Mouse (Mus musculus): ENCODE results near the gene Gpr152. TPM values are rescaled to one million over a fixed set of nuclear protein-coding genes. Genes with fewer than 3 reads are reported as not detected.

Gpr152 gene
- total and polyA plus RNA-seq, 2 experiments from 2014 or later = 0.19 TPM; not detected in 1

- peak overlapping the region; percentile 88 for H3K4me2 ChIP-seq (ENCODE audit: low read depth)
- H3K36me3 ChIP-seq (ENCODE audit: insufficient read depth) = peaks cover 49% of the 10 kb centered on the region
- 47% methylated on average over 6 of the region's 6 CpGs for WGBS
- H3K27ac ChIP-seq (ENCODE audit: low read depth, low read length) = peak overlapping the region; percentile 94; the same call in 1 of the 2 replicates
- no peak for TF ChIP-seq CTCF (IDR thresholded peaks at IDR 0.05; ENCODE audit: low read depth)
- H3K4me1 ChIP-seq (ENCODE audit: insufficient read depth) = peaks cover 11% of the 10 kb centered on the region; the same call in 1 of the 2 replicates
- DNase-seq (no peak), ATAC-seq (no peak)
- H3K9me3 ChIP-seq (ENCODE audit: low read length) = no peaks in the 10 kb centered on the region
- H3K9ac ChIP-seq = peak overlapping the region; percentile 95
- peak overlapping the region; percentile 95 for H3K4me3 ChIP-seq (ENCODE audit: low read depth, low read length)
- no peaks in the 10 kb centered on the region for H3K27me3 ChIP-seq (ENCODE audit: insufficient read depth, low read length)
Observed at GRCm38 (mm10) chr19:4193129-4193528, 53.5 kb downstream of the Gpr152 start.

- no peaks in the 10 kb centered on the region for H3K9me3 ChIP-seq (ENCODE audit: low read length)
- H3K9ac ChIP-seq = no peak overlapping the region
- no peak overlapping the region for H3K27ac ChIP-seq (ENCODE audit: low read depth, low read length)
- H3K4me1 ChIP-seq (ENCODE audit: insufficient read depth) = peaks cover 11% of the 10 kb centered on the region; the same call in 1 of the 2 replicates
- ATAC-seq = no peak
- TF ChIP-seq CTCF (IDR thresholded peaks at IDR 0.05; ENCODE audit: low read depth) = no peak
- DNase-seq = no peak
- 89% methylated on average over 8 of the region's 8 CpGs for WGBS
- H3K4me3 ChIP-seq (ENCODE audit: low read depth, low read length) = no peak overlapping the region
- H3K27me3 ChIP-seq (ENCODE audit: insufficient read depth, low read length) = no peaks in the 10 kb centered on the region
- H3K4me2 ChIP-seq (ENCODE audit: low read depth) = no peak overlapping the region
- H3K36me3 ChIP-seq (ENCODE audit: insufficient read depth) = peaks cover 50% of the 10 kb centered on the region
Observed at GRCm38 (mm10) chr19:4194021-4194724, 54.6 kb downstream of the Gpr152 start.

- WGBS = 66% methylated on average over 12 of the region's 12 CpGs
- Histone ChIP-seq H3K9ac (no peak overlapping the region), H3K4me2 (ENCODE audit: low read depth) (no peak overlapping the region), H3K27ac (ENCODE audit: low read depth, low read length) (no peak overlapping the region), H3K27me3 (ENCODE audit: insufficient read depth, low read length) (no peaks in the 10 kb centered on the region), H3K4me3 (ENCODE audit: low read depth, low read length) (no peak overlapping the region), H3K9me3 (ENCODE audit: low read length) (no peaks in the 10 kb centered on the region), H3K4me1 (ENCODE audit: insufficient read depth) (peaks cover 11% of the 10 kb centered on the region; the same call in 1 of the 2 replicates), H3K36me3 (ENCODE audit: insufficient read depth) (peaks cover 50% of the 10 kb centered on the region)
- no peak for DNase-seq
- ATAC-seq = no peak
- no peak for TF ChIP-seq CTCF (IDR thresholded peaks at IDR 0.05; ENCODE audit: low read depth)
Observed at GRCm38 (mm10) chr19:4194776-4195650, 55.4 kb downstream of the Gpr152 start.

Other genes with a start within 250 kb of the Gpr152 start
Only the 30 nearest of the 33 such genes appear.
- 8.6 and 10.8 TPM in 2 replicates for gene Unc93b1, start 204.6 kb upstream of the Gpr152 start, total RNA-seq (2014; rRNA removed)
- 10.6 and 13.2 TPM in 2 replicates for gene Unc93b1, start 204.6 kb upstream of the Gpr152 start, polyA plus RNA-seq (2015; fragmentation: Nextera tagmentation; extraction: Ambion mirVana)
- gene Aldh3b3, start 181.1 kb upstream of the Gpr152 start, total RNA-seq (2014; rRNA removed) = not detected in 2 replicates
- not detected in 2 replicates for gene Aldh3b3, start 181.1 kb upstream of the Gpr152 start, polyA plus RNA-seq (2015; fragmentation: Nextera tagmentation; extraction: Ambion mirVana)
- gene Aldh3b2, start 167.5 kb upstream of the Gpr152 start, total RNA-seq (2014; rRNA removed) = 1.5 and 2.7 TPM in 2 replicates
- 1.8 and 1.9 TPM in 2 replicates for gene Aldh3b2, start 167.5 kb upstream of the Gpr152 start, polyA plus RNA-seq (2015; fragmentation: Nextera tagmentation; extraction: Ambion mirVana)
- gene Acy3, start 153.2 kb upstream of the Gpr152 start, total RNA-seq (2014; rRNA removed) = 2.2 and 2.5 TPM in 2 replicates
- 2.2 and 2.8 TPM in 2 replicates for gene Acy3, start 153.2 kb upstream of the Gpr152 start, polyA plus RNA-seq (2015; fragmentation: Nextera tagmentation; extraction: Ambion mirVana)
- gene Tbx10, start 147.0 kb upstream of the Gpr152 start, total RNA-seq (2014; rRNA removed) = not detected in 2 replicates
- not detected in 2 replicates for gene Tbx10, start 147.0 kb upstream of the Gpr152 start, polyA plus RNA-seq (2015; fragmentation: Nextera tagmentation; extraction: Ambion mirVana)
- 26.7 and 30.8 TPM in 2 replicates for gene Nudt8, start 139.2 kb upstream of the Gpr152 start, total RNA-seq (2014; rRNA removed)
- gene Nudt8, start 139.2 kb upstream of the Gpr152 start, polyA plus RNA-seq (2015; fragmentation: Nextera tagmentation; extraction: Ambion mirVana) = 36.3 and 40.4 TPM in 2 replicates
- 7.8 and 8.5 TPM in 2 replicates for gene Gm49405, start 139.2 kb upstream of the Gpr152 start, total RNA-seq (2014; rRNA removed)
- 2.1 and 2.6 TPM in 2 replicates for gene Gm49405, start 139.2 kb upstream of the Gpr152 start, polyA plus RNA-seq (2015; fragmentation: Nextera tagmentation; extraction: Ambion mirVana)
- 16.0 and 17.8 TPM in 2 replicates for gene Doc2g, start 136.5 kb upstream of the Gpr152 start, total RNA-seq (2014; rRNA removed)
- 5.7 and 6.3 TPM in 2 replicates for gene Doc2g, start 136.5 kb upstream of the Gpr152 start, polyA plus RNA-seq (2015; fragmentation: Nextera tagmentation; extraction: Ambion mirVana)
- gene Ndufv1, start 127.0 kb upstream of the Gpr152 start, total RNA-seq (2014; rRNA removed) = 250 and 281 TPM in 2 replicates
- gene Ndufv1, start 127.0 kb upstream of the Gpr152 start, polyA plus RNA-seq (2015; fragmentation: Nextera tagmentation; extraction: Ambion mirVana) = 268 TPM in 2 replicates
- gene Gstp1, start 101.8 kb upstream of the Gpr152 start, total RNA-seq (2014; rRNA removed) = 245 and 296 TPM in 2 replicates
- 619 and 642 TPM in 2 replicates for gene Gstp1, start 101.8 kb upstream of the Gpr152 start, polyA plus RNA-seq (2015; fragmentation: Nextera tagmentation; extraction: Ambion mirVana)
- gene Gstp2, start 93.8 kb upstream of the Gpr152 start, total RNA-seq (2014; rRNA removed) = 2.7 TPM in 1 of 2 replicates, not detected in the other
- gene Gstp2, start 93.8 kb upstream of the Gpr152 start, polyA plus RNA-seq (2015; fragmentation: Nextera tagmentation; extraction: Ambion mirVana) = 0.54 and 2.5 TPM in 2 replicates
- gene Gstp3, start 80.2 kb upstream of the Gpr152 start, total RNA-seq (2014; rRNA removed) = not detected in 2 replicates
- gene Gstp3, start 80.2 kb upstream of the Gpr152 start, polyA plus RNA-seq (2015; fragmentation: Nextera tagmentation; extraction: Ambion mirVana) = not detected in 2 replicates
- not detected in 2 replicates for gene Cabp2, start 58.2 kb upstream of the Gpr152 start, total RNA-seq (2014; rRNA removed)
- not detected in 2 replicates for gene Cabp2, start 58.2 kb upstream of the Gpr152 start, polyA plus RNA-seq (2015; fragmentation: Nextera tagmentation; extraction: Ambion mirVana)
- 34.4 and 35.4 TPM in 2 replicates for gene Cdk2ap2, start 42.6 kb upstream of the Gpr152 start, total RNA-seq (2014; rRNA removed)
- gene Cdk2ap2, start 42.6 kb upstream of the Gpr152 start, polyA plus RNA-seq (2015; fragmentation: Nextera tagmentation; extraction: Ambion mirVana) = 59.9 and 65.4 TPM in 2 replicates
- 108 and 127 TPM in 2 replicates for gene Pitpnm1, start 39.8 kb upstream of the Gpr152 start, total RNA-seq (2014; rRNA removed)
- gene Pitpnm1, start 39.8 kb upstream of the Gpr152 start, polyA plus RNA-seq (2015; fragmentation: Nextera tagmentation; extraction: Ambion mirVana) = 68.8 and 82.9 TPM in 2 replicates
- 25.8 and 33.9 TPM in 2 replicates for gene Aip, start 13.9 kb upstream of the Gpr152 start, total RNA-seq (2014; rRNA removed)
- 85.7 and 86.2 TPM in 2 replicates for gene Aip, start 13.9 kb upstream of the Gpr152 start, polyA plus RNA-seq (2015; fragmentation: Nextera tagmentation; extraction: Ambion mirVana)
- gene Cabp4, start 4.2 kb downstream of the Gpr152 start, total RNA-seq (2014; rRNA removed) = not detected in 2 replicates
- gene Cabp4, start 4.2 kb downstream of the Gpr152 start, polyA plus RNA-seq (2015; fragmentation: Nextera tagmentation; extraction: Ambion mirVana) = 0.06 and 0.08 TPM in 2 replicates
- 128 and 182 TPM in 2 replicates for gene Coro1b, start 8.8 kb downstream of the Gpr152 start, total RNA-seq (2014; rRNA removed)
- 106 and 112 TPM in 2 replicates for gene Coro1b, start 8.8 kb downstream of the Gpr152 start, polyA plus RNA-seq (2015; fragmentation: Nextera tagmentation; extraction: Ambion mirVana)
- 0.77 and 1.2 TPM in 2 replicates for gene Ptprcap, start 13.8 kb downstream of the Gpr152 start, total RNA-seq (2014; rRNA removed)
- 0.48 and 0.59 TPM in 2 replicates for gene Ptprcap, start 13.8 kb downstream of the Gpr152 start, polyA plus RNA-seq (2015; fragmentation: Nextera tagmentation; extraction: Ambion mirVana)
- 23.5 and 33.5 TPM in 2 replicates for gene Rps6kb2, start 23.6 kb downstream of the Gpr152 start, total RNA-seq (2014; rRNA removed)
- 51.9 and 55.5 TPM in 2 replicates for gene Rps6kb2, start 23.6 kb downstream of the Gpr152 start, polyA plus RNA-seq (2015; fragmentation: Nextera tagmentation; extraction: Ambion mirVana)
- gene Carns1, start 35.7 kb downstream of the Gpr152 start, total RNA-seq (2014; rRNA removed) = 4.1 and 4.4 TPM in 2 replicates
- 3.1 and 4.7 TPM in 2 replicates for gene Carns1, start 35.7 kb downstream of the Gpr152 start, polyA plus RNA-seq (2015; fragmentation: Nextera tagmentation; extraction: Ambion mirVana)
- gene Tbc1d10c, start 51.5 kb downstream of the Gpr152 start, total RNA-seq (2014; rRNA removed) = 1.5 and 2.9 TPM in 2 replicates
- 1.3 and 1.5 TPM in 2 replicates for gene Tbc1d10c, start 51.5 kb downstream of the Gpr152 start, polyA plus RNA-seq (2015; fragmentation: Nextera tagmentation; extraction: Ambion mirVana)
- gene Ppp1ca, start 52.3 kb downstream of the Gpr152 start, total RNA-seq (2014; rRNA removed) = 480 and 509 TPM in 2 replicates
- gene Ppp1ca, start 52.3 kb downstream of the Gpr152 start, polyA plus RNA-seq (2015; fragmentation: Nextera tagmentation; extraction: Ambion mirVana) = 551 and 589 TPM in 2 replicates
- gene Rad9a, start 61.9 kb downstream of the Gpr152 start, total RNA-seq (2014; rRNA removed) = 11.8 and 16.4 TPM in 2 replicates
- 15.9 and 16.5 TPM in 2 replicates for gene Rad9a, start 61.9 kb downstream of the Gpr152 start, polyA plus RNA-seq (2015; fragmentation: Nextera tagmentation; extraction: Ambion mirVana)
- gene Clcf1, start 74.5 kb downstream of the Gpr152 start, total RNA-seq (2014; rRNA removed) = 0.38 and 1.2 TPM in 2 replicates
- 0.29 and 0.41 TPM in 2 replicates for gene Clcf1, start 74.5 kb downstream of the Gpr152 start, polyA plus RNA-seq (2015; fragmentation: Nextera tagmentation; extraction: Ambion mirVana)
- gene AC109138.7, start 74.6 kb downstream of the Gpr152 start, total RNA-seq (2014; rRNA removed) = not detected in 2 replicates
- not detected in 2 replicates for gene AC109138.7, start 74.6 kb downstream of the Gpr152 start, polyA plus RNA-seq (2015; fragmentation: Nextera tagmentation; extraction: Ambion mirVana)
- gene Pold4, start 92.1 kb downstream of the Gpr152 start, total RNA-seq (2014; rRNA removed) = 18.8 and 21.2 TPM in 2 replicates
- 21.8 and 23.4 TPM in 2 replicates for gene Pold4, start 92.1 kb downstream of the Gpr152 start, polyA plus RNA-seq (2015; fragmentation: Nextera tagmentation; extraction: Ambion mirVana)
- gene Ssh3, start 129.4 kb downstream of the Gpr152 start, total RNA-seq (2014; rRNA removed) = 35.9 and 41.5 TPM in 2 replicates
- gene Ssh3, start 129.4 kb downstream of the Gpr152 start, polyA plus RNA-seq (2015; fragmentation: Nextera tagmentation; extraction: Ambion mirVana) = 6.4 and 9.1 TPM in 2 replicates
- 76.6 and 87.3 TPM in 2 replicates for gene Ankrd13d, start 143.3 kb downstream of the Gpr152 start, total RNA-seq (2014; rRNA removed)
- gene Ankrd13d, start 143.3 kb downstream of the Gpr152 start, polyA plus RNA-seq (2015; fragmentation: Nextera tagmentation; extraction: Ambion mirVana) = 48.7 and 55.2 TPM in 2 replicates
- 129 and 136 TPM in 2 replicates for gene Grk2, start 166.4 kb downstream of the Gpr152 start, total RNA-seq (2014; rRNA removed)
- gene Grk2, start 166.4 kb downstream of the Gpr152 start, polyA plus RNA-seq (2015; fragmentation: Nextera tagmentation; extraction: Ambion mirVana) = 23.6 and 24.6 TPM in 2 replicates

Data from forebrain, postnatal 0 days (tissue).